Mouse (Mus musculus) forebrain, postnatal 0 days (tissue): ENCODE measurements at regions not wholly inside any gene's neighbourhood (a gene's known extent, or its start where the extent isn't known, plus 50 kb on each side); places are given as distances from the start of the nearest gene placed in this dataset.

Source experiments
- ATAC-seq: fragments of 200-750 bp; cut with Nextera tagmentation; 2 replicates; pipeline ENCODE4 v1.8.0; 2017; ENCODE audit warnings: mild to moderate bottlenecking, moderate library complexity
- DNase-seq: peaks from one replicate; pipeline ENCODE4 v3.0.0-alpha.2; 2015
- H3K27ac ChIP-seq: fragments of 300-500 bp; sonication (generic); 2 replicates; pipeline ENCODE4 v1.5.1; 2014; ENCODE audit warnings: low read depth, mild to moderate bottlenecking, antibody characterized with exemption, low read length, moderate library complexity, mixed read lengths
- H3K27me3 ChIP-seq: fragments of 300-500 bp; sonication (generic); 2 replicates; pipeline ENCODE4 v1.6.1; 2014; ENCODE audit warnings: mild to moderate bottlenecking, low read length, mixed read lengths; ENCODE audit not compliant: insufficient read depth
- H3K36me3 ChIP-seq: fragments of 300-500 bp; sonication (generic); 2 replicates; pipeline ENCODE4 v1.6.1; 2014; ENCODE audit warnings: mild to moderate bottlenecking, moderate library complexity; ENCODE audit not compliant: insufficient read depth
- H3K4me1 ChIP-seq: fragments of 300-500 bp; sonication (generic); 2 replicates; pipeline ENCODE4 v1.6.1; 2014; ENCODE audit warnings: antibody characterized with exemption; ENCODE audit not compliant: insufficient read depth
- H3K4me2 ChIP-seq: fragments of 300-500 bp; sonication (generic); 2 replicates; pipeline ENCODE4 v1.6.1; 2014; ENCODE audit warnings: low read depth, mild to moderate bottlenecking, moderate library complexity
- H3K4me3 ChIP-seq: fragments of 300-500 bp; sonication (generic); 2 replicates; pipeline ENCODE4 v1.5.1; 2014; ENCODE audit warnings: low read depth, low read length, mixed read lengths
- H3K9ac ChIP-seq: fragments of 300-500 bp; sonication (generic); 2 replicates; pipeline ENCODE4 v1.6.1; 2014; ENCODE audit warnings: mild to moderate bottlenecking
- H3K9me3 ChIP-seq: fragments of 300-500 bp; sonication (generic); 2 replicates; pipeline ENCODE4 v1.6.1; 2016; ENCODE audit warnings: low read length
- CTCF ChIP-seq: sonication (generic); IDR thresholded peaks from 2 replicates; pipeline ENCODE4 v1.5.1; 2016; ENCODE audit warnings: antibody characterized with exemption, control low read depth, low read depth
- WGBS: fragments of 180-500 bp; shearing (Covaris S2); extraction: QIAGEN DNeasy Blood & Tissue Kit; methylation state at CpG from one replicate; pipeline ENCODE4 v1.1.7; 2014; 5-methylcytosine and 5-hydroxymethylcytosine counted together

DNA sequence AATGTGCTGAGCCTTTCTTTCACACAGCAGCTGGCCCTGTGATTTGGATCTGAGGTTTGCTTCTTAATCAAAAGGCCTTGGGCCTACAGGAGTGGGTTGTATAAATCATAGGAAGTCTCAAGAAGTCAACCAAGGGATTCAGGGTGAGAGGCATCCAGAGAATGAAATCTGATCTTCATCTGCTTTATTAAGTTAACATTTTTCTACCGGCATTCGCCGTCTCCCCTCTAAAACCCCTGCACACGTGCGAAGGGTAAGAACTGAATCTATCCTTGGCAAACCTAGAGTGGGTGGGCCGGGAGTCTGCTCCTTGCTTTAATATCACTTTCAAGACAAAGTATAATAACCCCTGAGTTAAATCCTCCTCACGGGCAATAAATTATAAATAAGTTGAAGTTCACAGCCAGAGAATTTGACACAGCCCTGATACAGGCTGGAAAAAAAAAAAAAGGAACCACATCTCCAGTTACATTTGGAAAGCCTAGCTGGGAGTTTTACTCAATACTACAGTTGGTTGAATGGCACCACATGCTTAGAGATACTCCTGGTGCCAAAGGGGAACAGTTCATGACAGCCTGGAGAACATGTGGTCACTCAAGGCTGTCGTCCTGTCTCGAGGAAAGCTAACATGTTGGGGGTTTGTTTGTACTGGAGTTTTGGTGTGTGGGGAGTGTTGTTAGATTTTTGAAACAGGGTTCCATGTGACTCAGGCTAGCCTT lies 349.8 kb downstream of the Wdr11 start:
- TF ChIP-seq CTCF, result no peak
- Histone ChIP-seq H3K4me2 (no peak overlapping the region), H3K27ac (no peak overlapping the region), H3K36me3 (no peaks in the 10 kb centered on the region), H3K4me3 (no peak overlapping the region), H3K4me1 (no peaks in the 10 kb centered on the region), H3K27me3 (no peaks in the 10 kb centered on the region), H3K9ac (no peak overlapping the region), H3K9me3 (no peaks in the 10 kb centered on the region)
- 88% methylated on average over 9 of the region's 9 CpGs for WGBS
- ATAC-seq (no peak), DNase-seq (no peak)

- H3K9me3 ChIP-seq, result no peaks in the 10 kb centered on the region
- H3K4me3 ChIP-seq, result no peak overlapping the region
- H3K27me3 ChIP-seq, result no peaks in the 10 kb centered on the region
- DNase-seq (no peak), ATAC-seq (no peak)
- 75% methylated on average over 8 of the region's 8 CpGs for WGBS
- TF ChIP-seq CTCF, result no peak
- H3K4me1 ChIP-seq, result no peaks in the 10 kb centered on the region
- H3K27ac ChIP-seq, result no peak overlapping the region
- no peaks in the 10 kb centered on the region for H3K36me3 ChIP-seq
- no peak overlapping the region for H3K9ac ChIP-seq
- no peak overlapping the region for H3K4me2 ChIP-seq
These were observed 357.0 kb downstream of the Wdr11 start for GRCm38 (mm10) chr7:129948613-129949110.

DNA sequence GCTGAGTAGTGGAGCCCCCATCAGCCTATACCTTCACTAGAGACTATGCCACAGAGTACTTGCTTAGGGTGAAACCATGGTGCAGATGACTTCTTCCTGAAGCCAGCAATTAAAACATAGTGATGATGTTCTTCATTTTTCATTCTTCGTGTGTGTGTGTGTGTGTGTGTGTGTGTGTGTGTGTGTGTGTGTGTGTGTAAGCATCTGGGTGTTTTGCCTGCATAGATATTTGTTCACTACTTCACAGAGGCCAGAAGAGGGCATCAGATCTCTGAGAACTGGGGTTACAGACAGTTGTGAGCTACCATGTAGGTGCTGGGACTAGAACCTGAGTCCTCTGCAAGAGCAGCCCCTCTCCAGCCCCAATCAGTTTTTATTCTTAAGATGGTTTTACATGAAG lies 358.8 kb downstream of the Wdr11 start:
- Histone ChIP-seq H3K4me1 (no peaks in the 10 kb centered on the region), H3K4me3 (no peak overlapping the region), H3K9me3 (no peaks in the 10 kb centered on the region), H3K9ac (no peak overlapping the region), H3K4me2 (no peak overlapping the region), H3K27ac (no peak overlapping the region), H3K36me3 (no peaks in the 10 kb centered on the region), H3K27me3 (no peaks in the 10 kb centered on the region)
- TF ChIP-seq CTCF, result no peak
- 90% methylated on average over 1 of the region's 1 CpGs for whole genome bisulfite sequencing
- ATAC-seq, result no peak
- no peak for DNase-seq

DNA sequence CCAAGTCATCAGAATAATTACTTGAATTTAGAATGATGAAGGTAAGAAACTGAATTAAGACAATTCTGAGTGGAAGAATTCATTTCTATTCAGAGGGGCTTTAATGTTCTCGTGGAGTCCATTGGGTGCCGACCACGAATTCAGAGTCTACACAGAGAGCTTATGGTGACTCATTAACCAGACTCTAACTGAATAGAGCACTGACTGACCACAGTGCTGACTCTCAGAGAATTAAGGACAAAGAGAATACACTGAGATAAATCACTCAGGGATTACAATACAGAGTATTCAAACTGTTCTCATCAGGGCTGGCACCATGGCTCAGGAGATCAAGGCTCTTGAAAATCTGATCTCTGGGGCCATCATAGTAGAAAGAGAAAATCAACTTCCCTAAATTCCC lies 366.7 kb downstream of the Wdr11 start:
- H3K4me2 ChIP-seq, result no peak overlapping the region
- H3K9me3 ChIP-seq, result no peaks in the 10 kb centered on the region
- H3K4me1 ChIP-seq, result 0 out of 2 replicates have a peak, but pooled peaks cover 3% of the 10 kb centered on the region
- no peak for DNase-seq
- WGBS, result 25% methylated on average over 3 of the region's 3 CpGs
- ATAC-seq, result no peak
- no peak overlapping the region for H3K4me3 ChIP-seq
- H3K9ac ChIP-seq, result no peak overlapping the region
- H3K27ac ChIP-seq, result no peak overlapping the region
- no peaks in the 10 kb centered on the region for H3K36me3 ChIP-seq
- no peak for TF ChIP-seq CTCF
- no peaks in the 10 kb centered on the region for H3K27me3 ChIP-seq

DNA sequence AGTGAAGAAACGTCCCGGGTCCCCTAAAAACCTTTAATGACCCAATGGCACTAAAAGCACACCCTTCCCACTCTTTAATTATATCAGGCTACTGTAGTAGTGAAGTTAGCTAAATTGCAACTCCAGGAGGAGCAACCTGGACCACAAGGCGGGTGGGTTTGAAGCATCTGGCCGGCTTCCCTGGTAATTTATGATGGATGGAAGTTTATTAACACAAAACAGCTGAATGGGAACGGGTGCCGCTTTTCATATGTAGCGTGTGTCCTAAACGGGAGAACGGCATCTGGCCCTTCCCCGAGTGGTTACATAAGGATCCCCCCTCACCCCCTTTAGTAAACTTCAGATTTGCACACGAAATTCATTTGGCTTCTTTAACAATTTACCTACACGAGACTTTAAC lies 370.9 kb downstream of the Wdr11 start:
- no peak for TF ChIP-seq CTCF
- DNase-seq, result no peak
- 0 out of 2 replicates have a peak, but pooled peaks cover 3% of the 10 kb centered on the region for H3K4me1 ChIP-seq
- no peaks in the 10 kb centered on the region for H3K36me3 ChIP-seq
- no peak overlapping the region for H3K27ac ChIP-seq
- no peak overlapping the region for H3K4me2 ChIP-seq
- WGBS, result 24% methylated on average over 12 of the region's 12 CpGs
- no peak overlapping the region for H3K4me3 ChIP-seq
- no peaks in the 10 kb centered on the region for H3K9me3 ChIP-seq
- no peak overlapping the region for H3K9ac ChIP-seq
- no peaks in the 10 kb centered on the region for H3K27me3 ChIP-seq
- ATAC-seq, result no peak

DNA sequence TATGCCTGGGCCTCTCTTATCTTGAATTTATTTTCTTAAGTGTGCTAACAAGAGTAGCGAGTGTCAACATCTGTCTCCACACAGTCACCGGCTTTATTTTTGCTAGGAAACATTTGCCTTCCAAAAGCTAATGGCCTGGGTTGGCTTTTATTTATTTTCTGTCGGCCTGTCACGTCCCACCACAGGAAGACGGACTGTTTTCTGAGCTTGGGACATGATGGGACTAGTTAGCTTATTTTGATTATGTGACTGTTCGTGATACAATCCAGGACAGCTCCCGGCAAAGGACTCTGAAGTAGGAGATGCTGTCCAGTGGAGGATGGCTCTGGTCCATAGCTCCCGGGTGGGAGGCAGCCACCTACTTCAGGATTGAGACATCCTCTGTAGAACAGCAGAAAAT lies 372.5 kb downstream of the Wdr11 start:
- Histone ChIP-seq H3K4me2 (no peak overlapping the region), H3K4me1 (0 out of 2 replicates have a peak, but pooled peaks cover 3% of the 10 kb centered on the region), H3K9ac (no peak overlapping the region), H3K27me3 (no peaks in the 10 kb centered on the region), H3K4me3 (no peak overlapping the region), H3K36me3 (no peaks in the 10 kb centered on the region), H3K27ac (no peak overlapping the region), H3K9me3 (no peaks in the 10 kb centered on the region)
- 84% methylated on average over 8 of the region's 8 CpGs for WGBS
- DNase-seq, result no peak
- no peak for ATAC-seq
- no peak for TF ChIP-seq CTCF

- no peak for TF ChIP-seq CTCF
- H3K4me1 ChIP-seq, result 0 out of 2 replicates have a peak, but pooled peaks cover 3% of the 10 kb centered on the region
These were observed 373.8 kb downstream of the Wdr11 start for GRCm38 (mm10) chr7:129965281-129966051.

More at GRCm38 (mm10) chr7:129965281-129966051, 373.8 kb downstream of the Wdr11 start:
- no peak overlapping the region for H3K9ac ChIP-seq
- no peaks in the 10 kb centered on the region for H3K36me3 ChIP-seq
- H3K27me3 ChIP-seq, result no peaks in the 10 kb centered on the region
- no peak overlapping the region for H3K4me2 ChIP-seq
- WGBS, result 78% methylated on average over 9 of the region's 9 CpGs
- no peaks in the 10 kb centered on the region for H3K9me3 ChIP-seq
- no peak for DNase-seq
- ATAC-seq, result no peak
- no peak overlapping the region for H3K27ac ChIP-seq
- H3K4me3 ChIP-seq, result no peak overlapping the region
